Mouse (Mus musculus) megakaryocyte, embryonic 14.5 days (primary cell): ENCODE data around the gene Plch1. TPM values are rescaled to one million over a fixed set of nuclear protein-coding genes. Genes with fewer than 3 reads are reported as not detected.

Experiments
- H3K27me3 ChIP-seq: replicated peaks from 2 replicates; pipeline ENCODE3; 2012; ENCODE audit warnings: inconsistent platforms
- H3K36me3 ChIP-seq: replicated peaks from 2 replicates; pipeline ENCODE3; 2012; ENCODE audit warnings: low read length, inconsistent platforms, mixed read lengths
- H3K4me1 ChIP-seq: 2 replicates; pipeline ENCODE4 v1.6.1; 2012; ENCODE audit warnings: inconsistent platforms
- H3K4me3 ChIP-seq: replicated peaks from 2 replicates; pipeline ENCODE3; 2012; ENCODE audit warnings: moderate library complexity, mild to moderate bottlenecking, inconsistent platforms
- H3K9me3 ChIP-seq: 2 replicates; pipeline ENCODE4 v1.6.1; 2012; ENCODE audit warnings: inconsistent platforms
- FLI1 ChIP-seq: IDR thresholded peaks from 2 replicates; pipeline ENCODE4 v1.6.1; 2012; ENCODE audit warnings: low read length, inconsistent platforms, mixed read lengths
- GATA1 ChIP-seq: IDR thresholded peaks from 3 replicates; pipeline ENCODE4 v1.6.1; 2012; ENCODE audit warnings: mixed read lengths, low read length, inconsistent platforms, borderline replicate concordance
- polyA plus RNA-seq: library from polyadenylated mRNA; stranded (reverse); fragments of >175 nt; gene quantifications from 2 replicates; pipeline ENCODE4 v1.2.3, GENCODE M21; 2012; ENCODE audit warnings: low replicate concordance; ENCODE audit not compliant: insufficient read depth

Plch1 gene
- polyA plus RNA-seq, 1 experiment = not detected

- TF ChIP-seq FLI1 = no peak
- no peak for TF ChIP-seq GATA1
- Histone ChIP-seq H3K9me3 (no peaks in the 10 kb centered on the region), H3K4me3 (no peak overlapping the region), H3K4me1 (no peaks in the 10 kb centered on the region), H3K27me3 (no peaks in the 10 kb centered on the region), H3K36me3 (no peaks in the 10 kb centered on the region)
Observed at GRCm38 (mm10) chr3:63868285-63868684, 31.0 kb downstream of the Plch1 start.

- Histone ChIP-seq H3K4me3 (no peak overlapping the region), H3K9me3 (no peaks in the 10 kb centered on the region), H3K36me3 (no peaks in the 10 kb centered on the region), H3K27me3 (no peaks in the 10 kb centered on the region), H3K4me1 (no peaks in the 10 kb centered on the region)
- TF ChIP-seq FLI1 = no peak
- no peak for TF ChIP-seq GATA1
Observed at GRCm38 (mm10) chr3:63865069-63865468, 34.2 kb downstream of the Plch1 start.

- Histone ChIP-seq H3K27me3 (no peaks in the 10 kb centered on the region), H3K9me3 (no peaks in the 10 kb centered on the region), H3K4me3 (no peak overlapping the region), H3K4me1 (no peaks in the 10 kb centered on the region), H3K36me3 (no peaks in the 10 kb centered on the region)
- TF ChIP-seq FLI1 (no peak), GATA1 (no peak)
Observed at GRCm38 (mm10) chr3:63862716-63863115, 36.6 kb downstream of the Plch1 start.

- H3K27me3 ChIP-seq = no peaks in the 10 kb centered on the region
- TF ChIP-seq FLI1 (no peak), GATA1 (no peak)
- H3K4me3 ChIP-seq = no peak overlapping the region
Observed at GRCm38 (mm10) chr3:63852828-63853227, 46.4 kb downstream of the Plch1 start.

GRCm38 (mm10) chr3:63851125-63851698, 48.1 kb downstream of the Plch1 start:
- no peak overlapping the region for H3K4me3 ChIP-seq
- no peaks in the 10 kb centered on the region for H3K27me3 ChIP-seq
- H3K36me3 ChIP-seq = no peaks in the 10 kb centered on the region
- H3K9me3 ChIP-seq = no peaks in the 10 kb centered on the region
- TF ChIP-seq GATA1 (no peak), FLI1 (no peak)
- H3K4me1 ChIP-seq = no peaks in the 10 kb centered on the region

More at GRCm38 (mm10) chr3:63852828-63853227, 46.4 kb downstream of the Plch1 start:
- no peaks in the 10 kb centered on the region for H3K36me3 ChIP-seq
- H3K9me3 ChIP-seq = no peaks in the 10 kb centered on the region
- H3K4me1 ChIP-seq = no peaks in the 10 kb centered on the region

DNA sequence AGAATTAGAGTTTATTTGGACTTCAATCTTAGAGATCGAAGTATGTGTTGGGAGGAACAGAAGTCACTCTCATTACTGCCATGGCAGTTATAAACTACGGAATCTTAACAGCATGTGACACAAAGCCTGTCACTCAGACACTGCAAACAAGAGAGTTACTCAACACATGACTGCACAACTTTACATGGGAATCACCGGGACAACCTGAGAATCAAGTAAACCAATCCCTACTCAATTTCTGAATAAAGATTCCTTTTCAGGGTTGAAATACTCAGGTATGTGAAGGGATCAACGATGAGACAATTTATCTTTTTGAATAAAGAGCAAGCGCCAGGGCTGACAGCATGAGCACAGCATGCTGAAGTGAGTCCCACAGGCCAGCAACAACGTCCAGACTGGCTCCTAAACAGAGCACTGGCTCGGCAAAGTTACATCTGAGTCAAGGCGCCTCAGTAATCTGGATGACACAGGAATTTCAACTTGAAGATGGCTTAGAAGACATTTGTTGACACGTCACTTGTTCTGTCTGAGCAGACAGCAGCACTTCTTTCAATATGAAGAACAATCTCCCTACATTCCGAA, 49.4 kb downstream of the Plch1 start:
- Histone ChIP-seq H3K9me3 (no peaks in the 10 kb centered on the region), H3K27me3 (no peaks in the 10 kb centered on the region), H3K4me1 (no peaks in the 10 kb centered on the region), H3K4me3 (no peak overlapping the region), H3K36me3 (no peaks in the 10 kb centered on the region)
- TF ChIP-seq FLI1 (no peak), GATA1 (no peak)

DNA sequence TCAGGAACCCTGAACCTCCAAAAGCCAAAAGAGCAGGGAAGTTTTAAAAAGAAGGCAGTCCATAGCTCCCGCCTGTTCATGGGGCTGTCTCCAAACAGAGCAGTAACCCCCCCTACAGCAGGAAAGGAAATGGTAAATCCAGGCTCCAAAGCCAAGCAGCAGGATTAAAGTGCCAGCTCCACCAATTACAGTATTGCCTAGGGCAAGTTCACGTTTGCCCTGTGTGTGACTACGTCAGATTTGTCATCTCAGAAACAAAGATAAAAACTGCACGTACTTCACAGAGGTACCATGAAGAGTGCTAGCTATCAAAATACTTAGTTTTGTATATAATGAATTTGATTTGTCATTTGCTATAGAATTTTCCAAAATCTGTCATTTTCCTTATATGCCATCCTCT, 55.1 kb downstream of the Plch1 start:
- Histone ChIP-seq H3K27me3 (no peaks in the 10 kb centered on the region), H3K4me1 (no peaks in the 10 kb centered on the region), H3K4me3 (no peak overlapping the region), H3K36me3 (no peaks in the 10 kb centered on the region), H3K9me3 (no peaks in the 10 kb centered on the region)
- TF ChIP-seq FLI1 (no peak), GATA1 (no peak)

DNA sequence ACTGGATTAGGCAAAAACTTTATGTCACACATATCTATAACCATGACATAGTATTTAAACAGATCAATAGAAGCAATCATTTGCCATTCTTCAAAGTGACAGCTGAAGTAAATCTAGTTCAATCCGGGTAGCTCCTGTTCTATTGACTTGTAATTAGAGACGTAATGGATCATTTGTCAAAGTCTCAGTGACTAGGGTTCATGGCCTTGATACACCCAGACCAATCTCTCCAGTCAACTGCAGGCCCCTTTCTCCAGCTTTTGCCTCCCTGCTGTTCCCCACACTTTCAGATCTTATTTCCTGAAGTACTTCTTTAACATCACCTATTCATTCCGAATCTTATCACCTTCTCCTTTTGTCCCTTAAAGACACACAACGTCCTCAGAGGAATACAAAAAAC, 56.8 kb downstream of the Plch1 start:
- Histone ChIP-seq H3K4me3 (no peak overlapping the region), H3K9me3 (no peaks in the 10 kb centered on the region), H3K27me3 (no peaks in the 10 kb centered on the region), H3K4me1 (no peaks in the 10 kb centered on the region), H3K36me3 (no peaks in the 10 kb centered on the region)
- TF ChIP-seq FLI1 = no peak
- no peak for TF ChIP-seq GATA1

DNA sequence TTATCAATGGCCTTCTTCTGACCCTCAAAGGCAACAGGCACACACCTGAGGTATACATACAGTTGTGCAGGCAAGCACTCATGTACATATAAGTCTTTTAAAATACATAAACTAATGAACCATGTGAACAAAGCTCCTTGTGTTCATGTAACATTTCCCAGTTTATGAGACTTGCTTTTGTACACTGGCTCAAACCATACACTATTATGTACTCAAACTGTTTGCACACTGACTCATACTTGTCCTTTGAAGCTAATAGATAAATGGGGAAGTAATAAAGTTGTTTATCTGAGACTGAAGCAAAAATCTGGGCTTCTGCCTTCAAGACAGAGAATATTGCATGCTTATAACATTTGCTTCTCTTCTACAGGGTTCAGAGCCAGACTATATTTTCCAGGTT, 61.5 kb downstream of the Plch1 start:
- Histone ChIP-seq H3K4me1 (no peaks in the 10 kb centered on the region), H3K27me3 (no peaks in the 10 kb centered on the region), H3K36me3 (no peaks in the 10 kb centered on the region), H3K4me3 (no peak overlapping the region), H3K9me3 (no peaks in the 10 kb centered on the region)
- TF ChIP-seq GATA1 (no peak), FLI1 (no peak)

DNA sequence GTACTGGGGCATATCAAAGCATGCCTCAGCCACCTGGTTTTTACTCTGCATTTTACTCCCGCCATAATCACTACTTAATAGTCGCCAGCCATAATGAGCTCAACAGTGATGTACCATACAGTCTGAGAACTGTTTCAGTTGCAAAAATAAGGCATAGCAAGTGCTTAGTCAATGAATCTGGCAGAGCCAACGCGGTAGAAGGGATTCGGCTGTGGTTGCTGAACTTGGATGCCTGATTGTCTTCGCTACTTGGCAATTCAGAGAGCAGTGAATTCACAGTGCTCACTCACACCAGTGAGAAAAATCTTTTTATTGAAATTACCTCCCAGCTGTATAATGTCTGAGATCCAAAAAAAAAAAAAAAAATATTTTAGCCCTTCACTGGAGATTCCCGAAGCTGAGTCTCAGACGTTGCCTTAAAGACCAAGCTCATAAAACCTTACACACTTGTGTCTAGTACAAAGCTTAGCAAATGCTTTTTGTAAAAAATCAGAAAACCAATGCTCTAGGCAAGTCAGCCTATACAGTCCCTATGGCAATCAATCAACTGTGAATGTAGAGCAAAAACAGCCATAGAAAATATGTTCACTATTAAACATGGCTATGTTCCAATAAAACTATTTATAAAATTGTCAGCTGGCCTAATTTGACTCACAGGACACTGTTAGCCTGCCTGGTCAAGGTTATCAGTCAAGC, 62.2 kb downstream of the Plch1 start:
- H3K4me1 ChIP-seq = no peaks in the 10 kb centered on the region
- H3K4me3 ChIP-seq = no peak overlapping the region
- no peaks in the 10 kb centered on the region for H3K36me3 ChIP-seq
- H3K9me3 ChIP-seq = no peaks in the 10 kb centered on the region
- no peaks in the 10 kb centered on the region for H3K27me3 ChIP-seq
- no peak for TF ChIP-seq GATA1
- no peak for TF ChIP-seq FLI1
